Mouse (Mus musculus): ENCODE data around the gene Ak5. TPM values are rescaled to one million over a fixed set of nuclear protein-coding genes. Genes with fewer than 3 reads are reported as not detected.
A peak's percentile ranks its signal among the peaks of the same experiment; 100 is the strongest.

Gene Ak5
- 3.2 and 3.6 TPM in 2 replicates for polyA plus RNA-seq (2014; fragmentation: Nextera tagmentation; extraction: Ambion mirVana)

GRCm38 (mm10) chr3:152668239-152668638, at the start of gene Ak5:
Gene Ak5, minus strand, starts transcription at chr3:152668360.
- Histone ChIP-seq H3K36me3 (ENCODE audit: control insufficient read depth, insufficient read depth, low read length) (no peaks in the 10 kb centered on the region), H3K4me1 (replicated peaks; ENCODE audit: control insufficient read depth, insufficient read depth, low read length) (peaks cover 5% of the 10 kb centered on the region), H3K9ac (ENCODE audit: low read length) (peak within 1 kb of the TSS; percentile 22), H3K4me2 (ENCODE audit: low read length) (peak within 1 kb of the TSS; percentile 99), H3K27ac (ENCODE audit: low read depth) (no peak within 1 kb of the TSS), H3K4me3 (ENCODE audit: low read depth, low read length) (peak within 1 kb of the TSS; percentile 44), H3K9me3 (ENCODE audit: control insufficient read depth, low read length) (no peaks in the 10 kb centered on the region), H3K27me3 (replicated peaks; ENCODE audit: control insufficient read depth, insufficient read depth, low read length) (peaks cover 14% of the 10 kb centered on the region; the same call in 1 of the 2 replicates)
- 5% methylated on average over 4 of the region's 5 CpGs for WGBS
- DNase-seq (ENCODE audit: low spot score) (no peak), ATAC-seq (replicated peaks; ENCODE audit: low FRiP score, low TSS enrichment, low read depth) (peak; percentile 47; the same call in 1 of the 2 replicates)

- under 1% methylated on average over 48 of the region's 48 CpGs for WGBS
- H3K9me3 ChIP-seq (ENCODE audit: control insufficient read depth, low read length) = no peaks in the 10 kb centered on the region
- no peak within 1 kb of the TSS for H3K27ac ChIP-seq (ENCODE audit: low read depth)
- ATAC-seq (replicated peaks; ENCODE audit: low FRiP score, low TSS enrichment, low read depth) (peak; percentile 88), DNase-seq (ENCODE audit: low spot score) (peak; percentile 96)
- peak within 1 kb of the TSS; percentile 100 for H3K4me3 ChIP-seq (ENCODE audit: low read depth, low read length)
- peak within 1 kb of the TSS; percentile 75 for H3K9ac ChIP-seq (ENCODE audit: low read length)
- H3K27me3 ChIP-seq (replicated peaks; ENCODE audit: control insufficient read depth, insufficient read depth, low read length) = no peaks in the 10 kb centered on the region
- no peaks in the 10 kb centered on the region for H3K36me3 ChIP-seq (ENCODE audit: control insufficient read depth, insufficient read depth, low read length)
- H3K4me2 ChIP-seq (ENCODE audit: low read length) = peak within 1 kb of the TSS; percentile 69
- peaks cover 6% of the 10 kb centered on the region for H3K4me1 ChIP-seq (replicated peaks; ENCODE audit: control insufficient read depth, insufficient read depth, low read length)
These were observed 46.1 kb upstream of the Ak5 start, which contains the start of gene Pigk for GRCm38 (mm10) chr3:152713991-152714902. Gene Pigk, plus strand, starts transcription at chr3:152714100.

- no peak overlapping the region for H3K4me2 ChIP-seq (ENCODE audit: low read length)
- 73% methylated on average over 4 of the region's 4 CpGs for WGBS
- H3K27me3 ChIP-seq (replicated peaks; ENCODE audit: control insufficient read depth, insufficient read depth, low read length) = no peaks in the 10 kb centered on the region
- peaks cover 6% of the 10 kb centered on the region for H3K4me1 ChIP-seq (replicated peaks; ENCODE audit: control insufficient read depth, insufficient read depth, low read length)
- H3K27ac ChIP-seq (ENCODE audit: low read depth) = no peak overlapping the region
- no peaks in the 10 kb centered on the region for H3K9me3 ChIP-seq (ENCODE audit: control insufficient read depth, low read length)
- no peak overlapping the region for H3K4me3 ChIP-seq (ENCODE audit: low read depth, low read length)
- ATAC-seq (replicated peaks; ENCODE audit: low FRiP score, low TSS enrichment, low read depth) (no peak), DNase-seq (ENCODE audit: low spot score) (no peak)
- no peak overlapping the region for H3K9ac ChIP-seq (ENCODE audit: low read length)
- no peaks in the 10 kb centered on the region for H3K36me3 ChIP-seq (ENCODE audit: control insufficient read depth, insufficient read depth, low read length)
These were observed 44.8 kb upstream of the Ak5 start for GRCm38 (mm10) chr3:152712957-152713356.

- WGBS = 70% methylated on average over 3 of the region's 3 CpGs
These were observed 41.8 kb upstream of the Ak5 start for GRCm38 (mm10) chr3:152709936-152710335.

GRCm38 (mm10) chr3:152707321-152707823, 39.2 kb upstream of the Ak5 start:
- no peaks in the 10 kb centered on the region for H3K36me3 ChIP-seq (ENCODE audit: control insufficient read depth, insufficient read depth, low read length)
- no peaks in the 10 kb centered on the region for H3K27me3 ChIP-seq (replicated peaks; ENCODE audit: control insufficient read depth, insufficient read depth, low read length)
- DNase-seq (ENCODE audit: low spot score) (no peak), ATAC-seq (replicated peaks; ENCODE audit: low FRiP score, low TSS enrichment, low read depth) (no peak)
- WGBS = 87% methylated on average over 5 of the region's 5 CpGs
- H3K9me3 ChIP-seq (ENCODE audit: control insufficient read depth, low read length) = no peaks in the 10 kb centered on the region
- H3K9ac ChIP-seq (ENCODE audit: low read length) = no peak overlapping the region
- H3K4me2 ChIP-seq (ENCODE audit: low read length) = no peak overlapping the region
- H3K4me3 ChIP-seq (ENCODE audit: low read depth, low read length) = no peak overlapping the region
- no peak overlapping the region for H3K27ac ChIP-seq (ENCODE audit: low read depth)
- no peaks in the 10 kb centered on the region for H3K4me1 ChIP-seq (replicated peaks; ENCODE audit: control insufficient read depth, insufficient read depth, low read length)

More at GRCm38 (mm10) chr3:152709936-152710335, 41.8 kb upstream of the Ak5 start:
- H3K9ac ChIP-seq (ENCODE audit: low read length) = no peak overlapping the region
- DNase-seq (ENCODE audit: low spot score) (no peak), ATAC-seq (replicated peaks; ENCODE audit: low FRiP score, low TSS enrichment, low read depth) (no peak)
- H3K27ac ChIP-seq (ENCODE audit: low read depth) = no peak overlapping the region
- no peak overlapping the region for H3K4me3 ChIP-seq (ENCODE audit: low read depth, low read length)
- no peaks in the 10 kb centered on the region for H3K9me3 ChIP-seq (ENCODE audit: control insufficient read depth, low read length)
- no peaks in the 10 kb centered on the region for H3K36me3 ChIP-seq (ENCODE audit: control insufficient read depth, insufficient read depth, low read length)
- no peak overlapping the region for H3K4me2 ChIP-seq (ENCODE audit: low read length)
- H3K27me3 ChIP-seq (replicated peaks; ENCODE audit: control insufficient read depth, insufficient read depth, low read length) = no peaks in the 10 kb centered on the region
- H3K4me1 ChIP-seq (replicated peaks; ENCODE audit: control insufficient read depth, insufficient read depth, low read length) = peaks cover 4% of the 10 kb centered on the region

- no peak overlapping the region for H3K4me2 ChIP-seq (ENCODE audit: low read length)
- no peaks in the 10 kb centered on the region for H3K27me3 ChIP-seq (replicated peaks; ENCODE audit: control insufficient read depth, insufficient read depth, low read length)
- no peaks in the 10 kb centered on the region for H3K4me1 ChIP-seq (replicated peaks; ENCODE audit: control insufficient read depth, insufficient read depth, low read length)
- H3K9ac ChIP-seq (ENCODE audit: low read length) = no peak overlapping the region
- no peaks in the 10 kb centered on the region for H3K9me3 ChIP-seq (ENCODE audit: control insufficient read depth, low read length)
- no peak for DNase-seq (ENCODE audit: low spot score)
- H3K4me3 ChIP-seq (ENCODE audit: low read depth, low read length) = no peak overlapping the region
- H3K36me3 ChIP-seq (ENCODE audit: control insufficient read depth, insufficient read depth, low read length) = no peaks in the 10 kb centered on the region
- 88% methylated on average over 2 of the region's 2 CpGs for WGBS
- no peak overlapping the region for H3K27ac ChIP-seq (ENCODE audit: low read depth)
- no peak for ATAC-seq (replicated peaks; ENCODE audit: low FRiP score, low TSS enrichment, low read depth)
These were observed 38.7 kb upstream of the Ak5 start for GRCm38 (mm10) chr3:152706901-152707300.

GRCm38 (mm10) chr3:152705826-152706225, 37.7 kb upstream of the Ak5 start:
- H3K4me3 ChIP-seq (ENCODE audit: low read depth, low read length) = no peak overlapping the region
- ATAC-seq (replicated peaks; ENCODE audit: low FRiP score, low TSS enrichment, low read depth) (no peak), DNase-seq (ENCODE audit: low spot score) (no peak)
- H3K36me3 ChIP-seq (ENCODE audit: control insufficient read depth, insufficient read depth, low read length) = no peaks in the 10 kb centered on the region
- H3K4me2 ChIP-seq (ENCODE audit: low read length) = no peak overlapping the region
- no peaks in the 10 kb centered on the region for H3K9me3 ChIP-seq (ENCODE audit: control insufficient read depth, low read length)
- WGBS = 77% methylated on average over 5 of the region's 5 CpGs
- H3K27me3 ChIP-seq (replicated peaks; ENCODE audit: control insufficient read depth, insufficient read depth, low read length) = no peaks in the 10 kb centered on the region
- H3K4me1 ChIP-seq (replicated peaks; ENCODE audit: control insufficient read depth, insufficient read depth, low read length) = no peaks in the 10 kb centered on the region
- no peak overlapping the region for H3K9ac ChIP-seq (ENCODE audit: low read length)
- H3K27ac ChIP-seq (ENCODE audit: low read depth) = no peak overlapping the region

GRCm38 (mm10) chr3:152702274-152702843, 34.2 kb upstream of the Ak5 start:
- H3K4me2 ChIP-seq (ENCODE audit: low read length) = peak overlapping the region; percentile 3; the same call in 1 of the 2 replicates
- WGBS = 56% methylated on average over 8 of the region's 8 CpGs
- no peaks in the 10 kb centered on the region for H3K36me3 ChIP-seq (ENCODE audit: control insufficient read depth, insufficient read depth, low read length)
- no peaks in the 10 kb centered on the region for H3K27me3 ChIP-seq (replicated peaks; ENCODE audit: control insufficient read depth, insufficient read depth, low read length)
- H3K9ac ChIP-seq (ENCODE audit: low read length) = no peak overlapping the region
- no peak for DNase-seq (ENCODE audit: low spot score)
- no peaks in the 10 kb centered on the region for H3K4me1 ChIP-seq (replicated peaks; ENCODE audit: control insufficient read depth, insufficient read depth, low read length)
- H3K4me3 ChIP-seq (ENCODE audit: low read depth, low read length) = no peak overlapping the region
- no peak for ATAC-seq (replicated peaks; ENCODE audit: low FRiP score, low TSS enrichment, low read depth)
- no peak overlapping the region for H3K27ac ChIP-seq (ENCODE audit: low read depth)
- H3K9me3 ChIP-seq (ENCODE audit: control insufficient read depth, low read length) = no peaks in the 10 kb centered on the region
